Mouse (Mus musculus) brain, adult 2 months (tissue): ENCODE results near the gene Gm20897.
"Not testable (repeated sequence)": the region's sequence is repeated elsewhere in the genome, so short reads cannot be mapped to it uniquely, and the experiment has no call there.

ENCODE experiments used
- DNase-seq: peaks from one replicate; pipeline ENCODE4 v3.0.0; 2011; ENCODE audit warnings: low read depth, low spot score

Gm20897 gene

DNA sequence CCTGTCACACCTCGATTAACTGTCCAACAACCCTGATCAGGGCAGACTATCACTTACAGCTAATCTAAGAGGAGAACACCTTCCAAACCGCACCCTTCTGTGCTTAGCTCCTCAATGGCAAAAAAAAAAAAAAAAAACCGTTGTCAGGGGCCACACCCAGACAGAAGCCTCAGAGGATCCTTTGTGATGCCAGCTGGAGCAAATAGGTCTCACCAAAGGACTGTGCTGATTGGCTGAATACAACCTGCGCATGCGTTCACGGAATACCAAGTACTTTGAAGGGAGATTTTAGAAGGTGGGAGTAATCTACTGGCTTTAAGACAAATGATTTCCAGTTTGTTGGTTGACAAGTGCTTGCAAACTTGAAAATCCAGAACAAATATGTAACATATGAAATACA lies at the start of gene Gm20897:
Gene Gm20897, minus strand, starts transcription at position 101 of the 400 bp plus-strand sequence.
- not testable (repeated sequence) for DNase-seq
